Comparison of ENCODE assay signal across 23 mouse cellular contexts in the genomic region with DNA sequence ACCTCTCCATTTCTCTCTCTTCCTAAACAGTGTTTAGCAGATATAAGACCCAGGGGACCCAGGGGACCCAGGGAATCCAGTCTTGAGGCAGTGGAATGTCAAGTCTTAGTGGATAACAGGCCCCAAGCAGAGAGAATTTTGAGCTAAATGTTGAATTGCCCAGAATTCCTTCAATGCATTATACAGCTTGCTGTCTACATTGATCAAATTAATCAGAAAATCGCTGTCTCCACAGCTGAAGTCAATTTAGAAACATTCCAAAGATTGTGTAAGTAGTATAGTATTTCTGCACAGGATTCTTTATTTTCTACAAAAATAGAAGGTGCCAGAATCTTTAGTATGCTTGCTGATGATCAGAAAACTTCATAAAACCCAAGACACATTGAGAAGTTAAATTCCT. TPM values are rescaled to one million over a fixed set of nuclear protein-coding genes. Genes with fewer than 3 reads are reported as not detected.
DNase-seq lines count a peak whose midpoint lies in the region; ATAC-seq lines count a peak whose summit lies in the region.
"Had no signal": no experiment of that assay in that cellular context is flagged by ENCODE, and none has a peak within 500 bp of the region (broad histone marks: within the 10 kb centered on the region; RNA-seq: fewer than 3 reads in every experiment).

No protein-coding gene starts in this region.

- no peak overlapping the region for H3K4me3 ChIP-seq in embryonic facial prominence, embryonic 11.5 days (ENCODE audit: low read depth, low read length)
- no peak overlapping the region for H3K4me3 ChIP-seq in embryonic facial prominence, embryonic 10.5 days
- H3K4me3 ChIP-seq in embryonic facial prominence, embryonic 13.5 days = no peak overlapping the region
- no peak overlapping the region for H3K4me3 ChIP-seq in embryonic facial prominence, embryonic 15.5 days (replicated peaks)
- H3K4me3 ChIP-seq: erythroblast, embryonic 14.5 days; forebrain, embryonic 10.5 days; forebrain, embryonic 12.5 days had no signal

- ATAC-seq in embryonic facial prominence, embryonic 11.5 days (replicated peaks; ENCODE audit: insufficient number of reproducible peaks, low FRiP score, low TSS enrichment, low read depth) = no peak
- no peak for ATAC-seq in embryonic facial prominence, embryonic 13.5 days (ENCODE audit: insufficient number of reproducible peaks, insufficient read depth, low FRiP score, low TSS enrichment, low read depth)
- no peak for ATAC-seq in embryonic facial prominence, embryonic 15.5 days (ENCODE audit: insufficient number of reproducible peaks, low FRiP score, low TSS enrichment, low read depth)
- ATAC-seq: CD4-positive, CD25-positive, alpha-beta regulatory T cell, adult 4 months; forebrain, embryonic 14.5 days; forebrain, embryonic 16.5 days had no signal

- 37% methylated on average over 1 of the region's 1 CpGs for WGBS in embryonic facial prominence, embryonic 11.5 days
- WGBS in embryonic facial prominence, embryonic 10.5 days = 67% methylated on average over 1 of the region's 1 CpGs
- WGBS in embryonic facial prominence, embryonic 13.5 days = 33% methylated on average over 1 of the region's 1 CpGs
- 38% methylated on average over 1 of the region's 1 CpGs for WGBS in embryonic facial prominence, embryonic 15.5 days

- H3K4me2 ChIP-seq in embryonic facial prominence, embryonic 11.5 days (ENCODE audit: low read depth, low read length) = no peak overlapping the region
- H3K4me2 ChIP-seq in embryonic facial prominence, embryonic 13.5 days = no peak overlapping the region
- H3K4me2 ChIP-seq in embryonic facial prominence, embryonic 15.5 days (replicated peaks) = no peak overlapping the region
- H3K4me2 ChIP-seq: forebrain, embryonic 12.5 days had no signal

- H3K9me3 ChIP-seq in embryonic facial prominence, embryonic 11.5 days (replicated peaks; ENCODE audit: control insufficient read depth, low read length) = no peaks in the 10 kb centered on the region
- H3K9me3 ChIP-seq in embryonic facial prominence, embryonic 10.5 days = no peaks in the 10 kb centered on the region
- no peaks in the 10 kb centered on the region for H3K9me3 ChIP-seq in embryonic facial prominence, embryonic 13.5 days
- no peaks in the 10 kb centered on the region for H3K9me3 ChIP-seq in embryonic facial prominence, embryonic 15.5 days (replicated peaks)
- H3K9me3 ChIP-seq: forebrain, embryonic 10.5 days; forebrain, embryonic 12.5 days; G1E had no signal

- no peak overlapping the region for H3K27ac ChIP-seq in embryonic facial prominence, embryonic 11.5 days (replicated peaks; ENCODE audit: low read depth, low read length)
- H3K27ac ChIP-seq in embryonic facial prominence, embryonic 10.5 days (replicated peaks) = no peak overlapping the region
- peak overlapping the region; percentile 62; the same call in 1 of the 2 replicates for H3K27ac ChIP-seq in embryonic facial prominence, embryonic 13.5 days
- H3K27ac ChIP-seq in embryonic facial prominence, embryonic 15.5 days (replicated peaks) = 0 out of 2 replicates have a peak overlapping the region, but pooled peaks have one; percentile 11
- H3K27ac ChIP-seq: forebrain, embryonic 10.5 days; forebrain, embryonic 12.5 days had no signal

- H3K9ac ChIP-seq in embryonic facial prominence, embryonic 11.5 days (replicated peaks; ENCODE audit: low read length) = no peak overlapping the region
- H3K9ac ChIP-seq in embryonic facial prominence, embryonic 13.5 days = no peak overlapping the region
- H3K9ac ChIP-seq in embryonic facial prominence, embryonic 15.5 days = no peak overlapping the region
- H3K9ac ChIP-seq: forebrain, embryonic 12.5 days had no signal

- no peaks in the 10 kb centered on the region for H3K4me1 ChIP-seq in embryonic facial prominence, embryonic 11.5 days (ENCODE audit: control insufficient read depth, insufficient read depth, low read length)
- H3K4me1 ChIP-seq in embryonic facial prominence, embryonic 10.5 days = no peaks in the 10 kb centered on the region
- H3K4me1 ChIP-seq in embryonic facial prominence, embryonic 13.5 days = no peaks in the 10 kb centered on the region
- H3K4me1 ChIP-seq in embryonic facial prominence, embryonic 15.5 days = no peaks in the 10 kb centered on the region
- H3K4me1 ChIP-seq: forebrain, embryonic 10.5 days; forebrain, embryonic 12.5 days had no signal

- H3K27me3 ChIP-seq in embryonic facial prominence, embryonic 11.5 days (ENCODE audit: control insufficient read depth, insufficient read depth, low read length) = no peaks in the 10 kb centered on the region
- H3K27me3 ChIP-seq in embryonic facial prominence, embryonic 10.5 days (replicated peaks; ENCODE audit: low read depth, poor library complexity, severe bottlenecking) = peaks cover 62% of the 10 kb centered on the region
- peaks cover 10% of the 10 kb centered on the region for H3K27me3 ChIP-seq in embryonic facial prominence, embryonic 13.5 days
- H3K27me3 ChIP-seq in embryonic facial prominence, embryonic 15.5 days = no peaks in the 10 kb centered on the region
- H3K27me3 ChIP-seq: CH12.LX had no signal

- no peaks in the 10 kb centered on the region for H3K36me3 ChIP-seq in embryonic facial prominence, embryonic 11.5 days (replicated peaks; ENCODE audit: control insufficient read depth, insufficient read depth, low read depth, low read length)
- H3K36me3 ChIP-seq in embryonic facial prominence, embryonic 10.5 days (replicated peaks) = no peaks in the 10 kb centered on the region
- H3K36me3 ChIP-seq in embryonic facial prominence, embryonic 13.5 days = no peaks in the 10 kb centered on the region
- H3K36me3 ChIP-seq in embryonic facial prominence, embryonic 15.5 days = no peaks in the 10 kb centered on the region
- H3K36me3 ChIP-seq: forebrain, embryonic 10.5 days; forebrain, embryonic 12.5 days; G1E had no signal

- DNase-seq in embryonic facial prominence, embryonic 11.5 days (ENCODE audit: low spot score) = peak; percentile 16
- no peak for DNase-seq in embryonic facial prominence, embryonic 10.5 days (ENCODE audit: low spot score)
- DNase-seq in adrenal gland, postnatal 10 days = no peak
- no peak for DNase-seq in cerebellum, adult 9-11 months
- no peak for DNase-seq in ovary, postnatal 10 days (ENCODE audit: low spot score)
- DNase-seq: adrenal gland, adult 2 months; adrenal gland, postnatal 25 days; B cell, adult 2 months; cerebellum, adult 11 months; cerebellum, adult 18-20 months; cerebellum, adult 8-10 months; cerebellum, postnatal 10 days; cerebellum, postnatal 25 days had no signal

RNA-seq across cellular contexts. Expression of a gene that starts 9.4 kb away (rescaled TPM):
- polyA plus RNA-seq in embryonic facial prominence, embryonic 11.5 days (2014; fragmentation: Nextera tagmentation; extraction: Ambion mirVana) = 8.3 and 9.5 TPM in 2 replicates
- polyA plus RNA-seq in embryonic facial prominence, embryonic 10.5 days (2016; fragmentation: Nextera tagmentation; extraction: Ambion mirVana) = 2.9 and 3.6 TPM in 2 replicates
- 130 and 154 TPM in 2 replicates for polyA plus RNA-seq in embryonic facial prominence, embryonic 13.5 days (2015; fragmentation: Nextera tagmentation; extraction: Ambion mirVana)
- polyA plus RNA-seq in embryonic facial prominence, embryonic 15.5 days (2015; fragmentation: Nextera tagmentation; extraction: Ambion mirVana) = 159 and 164 TPM in 2 replicates
- total RNA-seq in adrenal gland, postnatal 10 days (2021) = 10 to 100 TPM; 14.9 to 17.0 TPM
- total RNA-seq: G1E had no signal
- polyA plus RNA-seq: CD4-positive, CD25-positive, alpha-beta regulatory T cell, adult 4 months; erythroblast, embryonic 14.5 days; G1E had no signal

RNA-seq across cellular contexts. Expression of a gene that starts 57.7 kb away (rescaled TPM):
- 10.7 and 12.3 TPM in 2 replicates for polyA plus RNA-seq in embryonic facial prominence, embryonic 11.5 days (2014; fragmentation: Nextera tagmentation; extraction: Ambion mirVana)
- polyA plus RNA-seq in embryonic facial prominence, embryonic 10.5 days (2016; fragmentation: Nextera tagmentation; extraction: Ambion mirVana) = 10.0 and 11.0 TPM in 2 replicates
- polyA plus RNA-seq in embryonic facial prominence, embryonic 13.5 days (2015; fragmentation: Nextera tagmentation; extraction: Ambion mirVana) = 9.4 and 9.6 TPM in 2 replicates
- polyA plus RNA-seq in embryonic facial prominence, embryonic 15.5 days (2015; fragmentation: Nextera tagmentation; extraction: Ambion mirVana) = 6.5 and 6.8 TPM in 2 replicates
- total RNA-seq in adrenal gland, postnatal 10 days (2021) = 1 to 10 TPM; 4.8 to 6.5 TPM

Comparison
In these comparisons a context has a peak if more than half of its experiments do, and no peak if none do; other contexts are left out.
1. H3K27ac ChIP-seq: peak in embryonic facial prominence, embryonic 13.5 days (single experiment) and embryonic facial prominence, embryonic 15.5 days (single experiment); none in embryonic facial prominence, embryonic 11.5 days (single experiment) and embryonic facial prominence, embryonic 10.5 days (single experiment).
2. RNA of a gene that starts 9.4 kb away (polyA plus RNA-seq): 159 to 164 TPM in embryonic facial prominence, embryonic 15.5 days and 130 to 154 TPM in embryonic facial prominence, embryonic 13.5 days; 8.3 to 9.5 TPM in embryonic facial prominence, embryonic 11.5 days and 2.9 to 3.6 TPM in embryonic facial prominence, embryonic 10.5 days; every median in the first group is over 10 times any median in the second.